Mouse (Mus musculus) MEL (cell line): ENCODE measurements around the gene 4930430A15Rik. TPM values are rescaled to one million over a fixed set of nuclear protein-coding genes. Genes with fewer than 3 reads are reported as not detected.

Experiments used
- DNase-seq: peaks from one replicate; pipeline ENCODE4 v3.0.0; 2011; ENCODE audit warnings: low read depth, low spot score
- H3K27ac ChIP-seq: 2 replicates; pipeline ENCODE4 v1.5.1; 2012; ENCODE audit warnings: low read depth, mild to moderate bottlenecking, control low read depth, low read length, moderate library complexity; ENCODE audit not compliant: control insufficient read depth
- H3K27me3 ChIP-seq, 2 experiments: fragments of 150-350 bp in 1 of 2; sonication (generic) in 1 of 2; 2 replicates each; pipeline ENCODE4 v1.6.1; 2012; ENCODE audit warnings: low read length in 2 of 2, mild to moderate bottlenecking in 2 of 2, improper control_type of control experiment in 1 of 2, moderate library complexity in 1 of 2; ENCODE audit not compliant: insufficient read depth in 2 of 2, control insufficient read depth in 1 of 2
- H3K36me3 ChIP-seq, 2 experiments: 2 replicates each; pipeline ENCODE4 v1.6.1; 2012 to 2014; ENCODE audit warnings: low read length in 2 of 2, improper control_type of control experiment in 1 of 2, inconsistent platforms in 1 of 2, mild to moderate bottlenecking in 1 of 2; ENCODE audit not compliant: insufficient read depth in 2 of 2, control insufficient read depth in 1 of 2
- H3K4me1 ChIP-seq, 2 experiments: fragments of 150-350 bp in 1 of 2; sonication (generic) in 1 of 2; 2 replicates each; pipeline ENCODE4 v1.6.1; 2012; ENCODE audit warnings: low read length in 2 of 2, improper control_type of control experiment in 1 of 2, mild to moderate bottlenecking in 1 of 2; ENCODE audit not compliant: insufficient read depth in 2 of 2, control insufficient read depth in 1 of 2
- H3K4me3 ChIP-seq, 2 experiments: fragments of 150-350 bp in 1 of 2; sonication (generic) in 1 of 2; 2 replicates each; pipeline ENCODE4 v1.5.1; 2012; ENCODE audit warnings: low read depth in 2 of 2, low read length in 2 of 2, mild to moderate bottlenecking in 2 of 2, moderate library complexity in 2 of 2, control low read depth in 1 of 2, improper control_type of control experiment in 1 of 2; ENCODE audit not compliant: control insufficient read depth in 1 of 2, insufficient read depth in 1 of 2
- H3K79me2 ChIP-seq: 2 replicates; pipeline ENCODE4 v1.6.1; 2012; ENCODE audit warnings: mild to moderate bottlenecking, low read length, moderate library complexity; ENCODE audit not compliant: control insufficient read depth, poor library complexity, insufficient read depth
- H3K9ac ChIP-seq: 2 replicates; pipeline ENCODE4 v1.6.1; 2012; ENCODE audit warnings: low read depth, mild to moderate bottlenecking, control low read depth, low read length, moderate library complexity; ENCODE audit not compliant: control insufficient read depth, poor library complexity, severe bottlenecking
- H3K9me3 ChIP-seq: fragments of 150-350 bp; sonication (generic); replicated peaks from 2 replicates; pipeline ENCODE4 v1.6.1; 2012; ENCODE audit warnings: mild to moderate bottlenecking, low read length, improper control_type of control experiment, moderate library complexity; ENCODE audit not compliant: insufficient read depth
- BHLHE40 ChIP-seq: IDR thresholded peaks from 2 replicates; pipeline ENCODE4 v1.6.1; 2012; ENCODE audit warnings: low read depth, mild to moderate bottlenecking, inconsistent platforms, low read length, improper control_type of control experiment, borderline replicate concordance
- CHD1 ChIP-seq: IDR thresholded peaks from 2 replicates; pipeline ENCODE4 v1.6.1; 2012; ENCODE audit warnings: low read depth, mild to moderate bottlenecking, inconsistent platforms, low read length, improper control_type of control experiment
- E2F4 ChIP-seq: IDR thresholded peaks from 2 replicates; pipeline ENCODE4 v1.6.1; 2011; ENCODE audit warnings: low read depth, low read length, improper control_type of control experiment, borderline replicate concordance
- GATA1 ChIP-seq: IDR thresholded peaks from 2 replicates; pipeline ENCODE4 v1.6.1; 2011; ENCODE audit warnings: low read depth, low read length, improper control_type of control experiment
- JUND ChIP-seq: IDR thresholded peaks from 2 replicates; pipeline ENCODE4 v1.6.1; 2011; ENCODE audit warnings: low read depth, mild to moderate bottlenecking, improper control_type of control experiment, low read length
- MAX ChIP-seq: IDR thresholded peaks from 2 replicates; pipeline ENCODE4 v1.6.1; 2011; ENCODE audit warnings: low read length, improper control_type of control experiment
- MAZ ChIP-seq: IDR thresholded peaks from 2 replicates; pipeline ENCODE4 v1.6.1; 2012; ENCODE audit warnings: low read depth, mild to moderate bottlenecking, inconsistent platforms, low read length, improper control_type of control experiment
- MEF2A ChIP-seq: IDR thresholded peaks from 2 replicates; pipeline ENCODE4 v1.6.1; 2014; ENCODE audit warnings: low read depth, mild to moderate bottlenecking, inconsistent platforms, low read length, improper control_type of control experiment; ENCODE audit not compliant: poor library complexity, insufficient replicate concordance, severe bottlenecking; ENCODE audit errors: extremely low read depth
- MXI1 ChIP-seq: IDR thresholded peaks from 2 replicates; pipeline ENCODE4 v1.6.1; 2011; ENCODE audit warnings: mild to moderate bottlenecking, low read depth, low read length, improper control_type of control experiment
- NELFE ChIP-seq: IDR thresholded peaks from 2 replicates; pipeline ENCODE4 v1.6.1; 2011; ENCODE audit warnings: low read depth, low read length, improper control_type of control experiment
- RAD21 ChIP-seq: IDR thresholded peaks from 2 replicates; pipeline ENCODE4 v1.6.1; 2011; ENCODE audit warnings: mild to moderate bottlenecking, low read depth, low read length, improper control_type of control experiment
- RCOR1 ChIP-seq: IDR thresholded peaks from 2 replicates; pipeline ENCODE4 v1.6.1; 2012; ENCODE audit warnings: low read depth, mild to moderate bottlenecking, inconsistent platforms, low read length, improper control_type of control experiment
- SIN3A ChIP-seq: IDR thresholded peaks from 2 replicates; pipeline ENCODE4 v1.6.1; 2012; ENCODE audit warnings: low read length, improper control_type of control experiment, inconsistent platforms
- TAL1 ChIP-seq: IDR thresholded peaks from 2 replicates; pipeline ENCODE4 v1.6.1; 2012; ENCODE audit warnings: mild to moderate bottlenecking, inconsistent platforms, low read length, moderate library complexity, mixed read lengths
- TCF12 ChIP-seq: IDR thresholded peaks from 2 replicates; pipeline ENCODE4 v1.6.1; 2014; ENCODE audit warnings: low read depth, mild to moderate bottlenecking, inconsistent platforms, low read length, improper control_type of control experiment, moderate library complexity
- UBTF ChIP-seq: IDR thresholded peaks from 2 replicates; pipeline ENCODE4 v1.6.1; 2012; ENCODE audit warnings: low read depth, mild to moderate bottlenecking, inconsistent platforms, low read length, improper control_type of control experiment, moderate library complexity, borderline replicate concordance; ENCODE audit not compliant: insufficient read depth
- ZC3H11A ChIP-seq: IDR thresholded peaks from 2 replicates; pipeline ENCODE4 v1.6.1; 2012; ENCODE audit warnings: low read depth, mild to moderate bottlenecking, inconsistent platforms, low read length, improper control_type of control experiment
- ZKSCAN1 ChIP-seq: IDR thresholded peaks from 2 replicates; pipeline ENCODE4 v1.6.1; 2012; ENCODE audit warnings: low read depth, mild to moderate bottlenecking, inconsistent platforms, low read length, improper control_type of control experiment, moderate library complexity
- ZMIZ1 ChIP-seq: IDR thresholded peaks from 2 replicates; pipeline ENCODE4 v1.6.1; 2012; ENCODE audit warnings: low read depth, mild to moderate bottlenecking, inconsistent platforms, low read length, improper control_type of control experiment, moderate library complexity
- polyA plus RNA-seq, 2 experiments: library from polyadenylated mRNA; stranded (reverse) in 1 of 2; unstranded in 1 of 2; fragments of >175 nt in 1 of 2; fragments of >200 nt in 1 of 2; gene quantifications; 2 replicates each; pipeline versions ENCODE4 v1.2.1 to v1.2.4; 2012; ENCODE audit warnings: low replicate concordance in 2 of 2, low read depth in 1 of 2; ENCODE audit not compliant: insufficient read length in 2 of 2, insufficient read depth in 1 of 2, missing spikeins in 1 of 2
- total RNA-seq: library from RNA; depleted of rRNA; stranded (reverse); fragments of 300-350 nt; gene quantifications from 2 replicates; pipeline ENCODE4 v1.2.3, GENCODE M21; 2012

4930430A15Rik gene
- total and polyA plus RNA-seq, 3 experiments: not detected

DNA sequence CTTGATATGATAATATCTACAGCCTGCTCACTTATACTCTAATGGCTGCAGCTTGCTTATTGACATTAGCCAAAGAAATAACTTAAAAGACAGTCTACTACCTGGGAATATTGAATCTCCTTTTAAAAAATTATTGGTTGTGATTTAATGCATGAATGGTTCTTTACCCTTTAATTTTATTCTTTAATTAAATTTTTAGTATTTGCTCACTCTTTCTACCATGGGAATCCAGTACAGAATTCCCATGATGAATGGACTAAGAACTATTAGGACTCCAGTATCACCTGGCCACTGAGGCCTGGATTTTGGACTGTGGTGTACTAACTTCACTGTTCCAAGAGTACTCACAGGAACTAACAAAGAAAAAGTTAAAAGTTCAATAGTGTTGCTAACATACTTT, 24.8 kb upstream of the 4930430A15Rik start, which contains the start of gene Olfr1276:
Olfr1276 (plus strand) TSS at position 301 of the 400 bp plus-strand sequence.
- DNase-seq: no peak
- Histone ChIP-seq H3K27me3 (no peaks in the 10 kb centered on the region), H3K79me2 (no peaks in the 10 kb centered on the region), H3K4me3 (no peak within 1 kb of the TSS), H3K4me1 (no peaks in the 10 kb centered on the region), H3K9me3 (no peaks in the 10 kb centered on the region), H3K36me3 (no peaks in the 10 kb centered on the region), H3K27ac (no peak within 1 kb of the TSS), H3K9ac (no peak within 1 kb of the TSS)
- no peak for TF ChIP-seq ZKSCAN1
- no peak for TF ChIP-seq MAX
- TF ChIP-seq BHLHE40: no peak
- TF ChIP-seq TCF12: no peak
- no peak for TF ChIP-seq MXI1
- no peak for TF ChIP-seq NELFE
- no peak for TF ChIP-seq RAD21
- no peak for TF ChIP-seq RCOR1
- no peak for TF ChIP-seq MEF2A

DNA sequence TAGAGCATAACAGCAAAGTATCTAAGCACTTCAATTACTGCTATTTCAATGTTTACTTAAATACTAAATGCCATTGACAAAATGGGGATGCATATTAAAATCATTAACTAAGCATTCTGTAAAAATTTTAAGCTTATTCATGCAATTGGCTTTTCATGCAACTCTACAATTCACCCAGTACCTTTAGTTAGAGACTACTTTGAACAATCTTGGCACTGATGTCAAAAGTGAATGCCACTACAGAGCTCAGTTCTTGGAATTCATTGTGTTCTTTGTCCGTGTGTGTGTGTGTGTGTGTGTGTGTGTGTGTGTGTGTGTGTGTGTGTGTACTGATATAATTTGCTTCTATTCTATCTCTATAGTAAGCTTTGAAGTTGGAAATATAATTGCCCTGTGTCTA, 5.8 kb upstream of the 4930430A15Rik start, which contains the start of gene Olfr1275:
Olfr1275 (minus strand) TSS at position 101 of the 400 bp plus-strand sequence.
- Histone ChIP-seq H3K4me3 (no peak within 1 kb of the TSS), H3K9ac (no peak within 1 kb of the TSS), H3K27me3 (no peaks in the 10 kb centered on the region), H3K79me2 (no peaks in the 10 kb centered on the region), H3K4me1 (no peaks in the 10 kb centered on the region), H3K9me3 (no peaks in the 10 kb centered on the region), H3K36me3 (no peaks in the 10 kb centered on the region), H3K27ac (no peak within 1 kb of the TSS)
- DNase-seq: no peak
- TF ChIP-seq RCOR1 (no peak), CHD1 (no peak), E2F4 (no peak), BHLHE40 (no peak), JUND (no peak), TAL1 (no peak), ZMIZ1 (no peak), SIN3A (no peak), TCF12 (no peak)

DNA sequence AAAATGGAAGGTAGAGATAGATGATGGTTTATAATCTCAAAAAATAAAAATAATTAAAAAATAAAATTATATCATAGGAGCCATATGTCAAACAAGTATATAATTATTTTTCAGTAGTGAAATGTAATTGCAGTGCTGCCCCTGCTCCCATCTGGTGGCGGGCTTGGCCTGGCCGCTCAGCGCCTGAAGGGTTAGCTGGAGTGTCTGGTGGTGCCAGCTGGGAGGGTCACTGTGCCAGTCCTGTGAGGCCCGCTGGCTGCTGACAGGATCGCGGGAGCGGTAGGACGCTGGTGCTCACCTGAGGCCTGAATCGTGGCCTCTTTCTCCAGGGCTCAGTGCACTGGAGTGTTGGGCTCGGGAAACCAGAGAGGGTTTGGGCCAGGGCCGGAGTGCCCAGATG, 47.3 kb downstream of the 4930430A15Rik start:
- H3K9me3 ChIP-seq: no peaks in the 10 kb centered on the region
- no peak for DNase-seq
- TF ChIP-seq MEF2A (no peak), ZC3H11A (no peak), CHD1 (no peak), TAL1 (no peak), UBTF (no peak), GATA1 (no peak), MAZ (no peak)

More for the DNA sequence above, 47.3 kb downstream of the 4930430A15Rik start:
- Histone ChIP-seq H3K4me1 (no peaks in the 10 kb centered on the region), H3K4me3 (no peak overlapping the region), H3K79me2 (no peaks in the 10 kb centered on the region), H3K9ac (no peak overlapping the region), H3K27ac (no peak overlapping the region), H3K36me3 (no peaks in the 10 kb centered on the region), H3K27me3 (no peaks in the 10 kb centered on the region)
